10 mouse cellular contexts compared by ENCODE assay signal in the genomic region with DNA sequence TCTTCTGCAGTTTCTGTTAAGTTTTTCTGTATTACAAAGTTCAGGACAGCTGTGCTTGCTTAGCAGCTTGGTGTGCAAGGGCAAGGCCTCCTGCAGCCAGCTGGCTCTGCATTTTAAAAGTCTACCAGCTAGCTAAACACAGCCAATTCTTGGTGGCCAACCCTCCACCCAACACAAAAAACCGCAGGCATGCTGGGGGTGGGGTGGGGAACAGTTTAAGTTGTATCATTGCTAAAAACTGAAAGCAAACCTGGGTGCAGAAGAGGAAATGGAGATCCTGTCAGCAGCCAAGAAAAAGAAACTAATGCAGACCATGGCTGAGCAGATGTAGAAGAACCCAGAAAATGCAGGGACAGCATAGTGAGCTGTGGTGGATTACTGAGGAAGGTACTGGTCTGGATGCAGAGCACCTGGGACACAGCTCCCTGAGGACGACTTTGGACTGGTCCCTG. TPM values are rescaled to one million over a fixed set of nuclear protein-coding genes. Genes with fewer than 3 reads are reported as not detected.
DNase-seq lines count a peak whose midpoint lies in the region; ATAC-seq and TF ChIP-seq lines count a peak whose summit lies in the region.
"Had no signal": no experiment of that assay in that cellular context is flagged by ENCODE, and none has a peak within 500 bp of the region (broad histone marks: within the 10 kb centered on the region; RNA-seq: fewer than 3 reads in every experiment).

BC147527 (plus strand) TSS at position 402 of the 452 bp plus-strand sequence.

- H3K4me1 ChIP-seq in bone marrow macrophage, adult 2 months (ENCODE audit: control insufficient read depth, insufficient read depth, low read length): peaks cover 17% of the 10 kb centered on the region
- H3K4me1 ChIP-seq: intestine, embryonic 15.5 days had no signal

- ATAC-seq in monocyte, adult 5-6 weeks (replicated peaks; ENCODE audit: insufficient number of reproducible peaks, low FRiP score, low TSS enrichment, poor library complexity, severe bottlenecking): peak; percentile 79
- ATAC-seq: intestine, embryonic 15.5 days had no signal

- peak within 1 kb of the TSS; percentile 64 for H3K27ac ChIP-seq in bone marrow macrophage, adult 2 months (ENCODE audit: insufficient read depth, low read depth, low read length)
- H3K27ac ChIP-seq: intestine, embryonic 15.5 days had no signal

- TF ChIP-seq POLR2A in bone marrow macrophage, adult 2 months (IDR thresholded peaks at IDR 0.05; ENCODE audit: borderline replicate concordance, low read depth, low read length): no peak

- TF ChIP-seq CTCF in bone marrow macrophage, adult 2 months (IDR thresholded peaks at IDR 0.05; ENCODE audit: low read depth, low read length): no peak

- peak; percentile 2 for DNase-seq in lung, postnatal 14 days
- no peak for DNase-seq in lung, postnatal 10 days
- DNase-seq in thymus, postnatal 4 days: peak; percentile 70
- DNase-seq in kidney, adult 11 months: no peak
- no peak for DNase-seq in retina, postnatal 1 day
- DNase-seq: cerebellum, adult 8-10 months had no signal

- no peak within 1 kb of the TSS for H3K4me3 ChIP-seq in bone marrow macrophage, adult 2 months (ENCODE audit: insufficient read depth, low read length)
- H3K4me3 ChIP-seq: intestine, embryonic 15.5 days had no signal

RNA-seq across cellular contexts. Expression of gene BC147527, which starts in this region (rescaled TPM):
- 7.6 and 8.4 TPM in 2 replicates for polyA plus RNA-seq in bone marrow macrophage, adult 2 months (2012; ENCODE audit: insufficient read depth, insufficient read length, missing spikeins)
- 24.2 to 71.2 TPM (median 35.6 TPM) in 3 replicates for total RNA-seq in monocyte, adult 5-6 weeks (2017)
- total RNA-seq: gastrocnemius, postnatal 4 days had no signal

Comparison
In these comparisons a context has a peak if more than half of its experiments do, and no peak if none do; other contexts are left out.
1. DNase-seq: peak in lung, postnatal 14 days (single experiment) and thymus, postnatal 4 days (single experiment); none in lung, postnatal 10 days (single experiment), kidney, adult 11 months (single experiment) and retina, postnatal 1 day (single experiment).